Mouse (Mus musculus): Measurements from ENCODE around the gene Abca4. TPM values are rescaled to one million over a fixed set of nuclear protein-coding genes. Genes with fewer than 3 reads are reported as not detected.

Gene Abca4
- 0.83 and 0.96 TPM in 2 replicates for polyA plus RNA-seq (2012; rRNA removed)

DNA sequence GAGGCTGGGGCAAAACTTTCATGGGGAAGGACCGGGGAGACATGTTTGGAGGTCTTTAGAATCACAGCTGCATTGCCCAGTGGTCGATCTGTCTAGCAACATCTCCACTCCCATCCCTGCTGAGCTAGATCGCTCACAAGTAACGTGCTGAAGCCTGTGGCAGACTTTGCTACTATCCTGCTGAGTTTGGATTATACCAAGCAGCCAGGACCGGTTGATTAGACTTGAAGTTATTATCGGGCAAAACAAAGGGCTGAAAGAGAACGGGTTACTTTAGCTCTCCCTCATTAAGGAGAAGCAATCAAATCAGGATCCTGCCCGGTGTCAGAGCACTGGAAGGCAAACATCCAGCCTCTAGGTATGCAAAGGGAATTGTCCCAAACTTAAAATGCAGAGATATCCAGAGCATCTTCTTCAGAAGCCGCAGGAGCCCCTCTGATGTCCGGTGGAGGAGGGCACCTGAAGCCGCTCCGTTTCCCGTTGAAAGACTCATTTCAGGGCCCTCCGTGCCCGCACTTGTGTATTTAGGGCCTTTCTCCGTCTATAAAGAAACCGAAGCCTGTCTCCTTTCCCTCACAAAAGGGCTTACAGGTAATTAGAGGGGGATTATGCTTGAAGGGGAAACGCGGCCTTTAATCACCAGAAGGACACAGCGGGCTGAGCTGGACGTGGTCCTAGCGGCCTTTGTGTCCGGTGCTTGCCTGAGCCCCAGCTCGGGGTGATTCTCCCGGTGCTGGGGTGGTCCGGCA is at the start of gene Abca4:
TSS of gene Abca4 (plus strand) at position 645 of the 749 bp plus-strand sequence.
- DNase-seq (ENCODE audit: low spot score) = no peak

- no peak for DNase-seq (ENCODE audit: low spot score)
Measured at GRCm38 (mm10) chr3:121995125-121995524, 49.1 kb upstream of the Abca4 start.

DNA sequence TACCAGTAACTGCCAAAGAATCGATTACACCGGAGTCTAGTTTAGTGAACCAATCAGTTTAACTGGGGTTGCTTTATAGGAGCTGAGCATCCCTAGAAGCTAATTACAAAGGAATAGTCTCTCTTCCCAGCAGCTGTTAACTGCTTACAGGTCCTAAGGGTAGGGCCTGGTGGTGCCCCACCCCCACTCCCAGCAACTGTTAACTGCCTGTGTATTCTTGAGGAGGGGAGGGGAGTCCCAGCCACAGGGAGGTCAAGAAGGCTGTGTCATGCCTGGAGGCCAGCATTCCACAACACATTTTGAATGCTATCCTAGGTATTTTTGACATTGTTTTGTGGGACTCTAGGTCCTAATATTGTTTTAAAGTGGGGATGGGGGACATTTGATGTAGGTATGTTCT is 44.3 kb upstream of the Abca4 start:
- DNase-seq (ENCODE audit: low spot score) = no peak

DNA sequence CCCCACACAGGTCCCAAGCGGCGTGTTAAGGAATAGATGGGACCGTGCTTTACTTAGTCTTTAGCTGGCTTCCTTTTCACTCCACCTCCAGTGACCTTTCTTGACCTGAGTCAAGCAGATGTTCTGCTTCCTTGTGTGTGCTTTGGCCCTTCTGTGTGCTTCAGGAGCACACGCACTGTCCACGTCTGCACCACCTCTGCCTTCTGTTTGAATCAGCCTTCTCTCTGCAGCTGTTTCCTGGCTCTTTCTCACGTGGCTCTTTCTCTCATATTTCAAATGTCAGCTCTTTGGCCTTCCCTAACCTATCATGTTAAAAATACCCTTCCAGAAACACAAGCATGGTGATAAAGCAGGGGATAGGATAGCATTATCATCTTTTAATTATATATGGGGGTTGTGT is 42.7 kb upstream of the Abca4 start:
- no peak for DNase-seq (ENCODE audit: low spot score)

GRCm38 (mm10) chr3:122009818-122010217 is 34.4 kb upstream of the Abca4 start:
- no peak for DNase-seq (ENCODE audit: low spot score)

GRCm38 (mm10) chr3:122010292-122010691 is 34.0 kb upstream of the Abca4 start:
- DNase-seq (ENCODE audit: low spot score) = no peak

- DNase-seq (ENCODE audit: low spot score) = no peak
Measured at GRCm38 (mm10) chr3:122012464-122012863, 31.8 kb upstream of the Abca4 start.

- DNase-seq (ENCODE audit: low spot score) = no peak
Measured at GRCm38 (mm10) chr3:122018421-122018820, 25.8 kb upstream of the Abca4 start.

DNA sequence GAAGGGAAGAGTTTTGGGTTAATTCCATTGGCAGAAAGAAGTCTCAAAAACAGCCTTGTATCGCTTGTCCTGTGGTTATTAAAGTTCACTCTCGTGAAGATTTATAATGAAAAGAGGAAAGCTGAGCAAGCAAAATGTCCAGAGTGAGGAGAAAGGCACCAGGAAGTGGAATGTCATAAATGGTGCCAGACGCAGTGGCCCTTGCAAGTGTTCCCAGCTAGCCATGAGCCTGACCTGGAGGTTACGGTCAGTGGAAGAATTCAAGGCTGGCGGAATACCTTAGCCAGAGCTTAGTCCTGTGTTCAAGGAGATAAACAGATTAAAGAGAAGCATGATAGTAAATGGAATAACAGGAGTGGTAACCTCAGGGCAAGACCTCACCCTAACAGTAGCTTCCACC is 25.1 kb upstream of the Abca4 start:
- no peak for DNase-seq (ENCODE audit: low spot score)

GRCm38 (mm10) chr3:122021029-122021652 is 23.1 kb upstream of the Abca4 start:
- no peak for DNase-seq (ENCODE audit: low spot score)

- no peak for DNase-seq (ENCODE audit: low spot score)
Measured at GRCm38 (mm10) chr3:122022355-122022754, 21.9 kb upstream of the Abca4 start.

GRCm38 (mm10) chr3:122026676-122027075 is 17.6 kb upstream of the Abca4 start:
- DNase-seq (ENCODE audit: low spot score) = no peak

GRCm38 (mm10) chr3:122027776-122028175 is 16.5 kb upstream of the Abca4 start:
- no peak for DNase-seq (ENCODE audit: low spot score)

- DNase-seq (ENCODE audit: low spot score) = no peak
Measured at GRCm38 (mm10) chr3:122033248-122033837, 10.9 kb upstream of the Abca4 start.

DNA sequence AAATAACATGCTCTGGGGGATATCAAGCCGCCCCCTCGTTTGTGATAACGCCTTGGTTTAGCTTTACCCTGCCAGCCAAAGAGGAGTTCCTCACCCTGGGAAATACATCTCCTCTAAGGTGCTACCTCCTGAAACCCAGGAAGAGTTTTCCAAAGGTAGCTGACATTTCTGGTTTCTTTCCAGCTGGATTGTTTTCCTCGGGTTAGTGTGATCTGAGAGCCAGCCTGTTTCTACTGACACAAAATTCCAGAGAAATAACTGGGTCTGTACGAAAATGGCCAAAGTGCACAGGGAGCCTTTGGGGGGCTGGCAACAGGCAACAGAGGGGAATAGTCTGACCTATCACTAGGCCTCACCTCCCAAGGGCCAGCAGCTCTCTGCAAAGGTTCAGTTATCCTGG is 10.0 kb upstream of the Abca4 start:
- no peak for DNase-seq (ENCODE audit: low spot score)

GRCm38 (mm10) chr3:122035092-122035491 is 9.2 kb upstream of the Abca4 start:
- no peak for DNase-seq (ENCODE audit: low spot score)

DNA sequence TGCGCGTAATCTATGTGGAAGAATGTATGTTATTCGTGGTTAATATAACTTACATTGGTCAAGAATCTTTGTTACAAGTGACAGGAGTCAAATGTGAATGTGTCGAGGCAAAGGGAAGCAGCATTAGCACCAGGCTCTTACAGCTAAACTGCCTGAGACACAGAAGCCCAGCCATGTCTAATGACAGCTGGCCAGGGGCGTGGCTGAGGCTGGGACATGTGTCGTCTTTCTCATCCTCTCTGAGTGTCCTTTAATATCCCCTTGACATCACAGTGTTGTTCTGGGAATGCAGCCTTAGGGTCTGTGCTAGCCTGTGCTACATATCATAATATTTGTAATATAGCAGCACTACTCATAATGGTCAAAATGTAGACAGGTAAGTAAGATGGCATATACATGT is 3.7 kb upstream of the Abca4 start:
- DNase-seq (ENCODE audit: low spot score) = no peak

DNA sequence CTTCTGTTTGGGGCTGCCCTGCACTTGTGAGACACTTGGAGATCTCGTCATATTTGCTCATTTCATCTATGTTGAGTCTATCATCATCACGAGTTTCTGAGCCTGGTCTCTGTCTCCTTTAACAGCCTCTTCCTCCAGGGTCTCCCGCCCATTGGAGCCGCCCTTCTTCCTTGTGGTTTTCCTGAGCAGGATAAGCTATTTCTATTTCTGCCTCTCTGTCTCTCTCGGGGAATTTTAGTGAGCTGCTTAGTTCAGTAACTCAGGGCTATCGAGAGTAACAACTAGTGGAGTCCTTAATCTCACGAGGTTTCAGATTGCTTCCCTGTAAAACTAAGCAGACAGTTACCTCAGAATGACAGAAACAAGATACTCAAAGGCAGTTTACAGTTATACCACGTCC is 1.1 kb upstream of the Abca4 start:
- DNase-seq (ENCODE audit: low spot score) = no peak

DNA sequence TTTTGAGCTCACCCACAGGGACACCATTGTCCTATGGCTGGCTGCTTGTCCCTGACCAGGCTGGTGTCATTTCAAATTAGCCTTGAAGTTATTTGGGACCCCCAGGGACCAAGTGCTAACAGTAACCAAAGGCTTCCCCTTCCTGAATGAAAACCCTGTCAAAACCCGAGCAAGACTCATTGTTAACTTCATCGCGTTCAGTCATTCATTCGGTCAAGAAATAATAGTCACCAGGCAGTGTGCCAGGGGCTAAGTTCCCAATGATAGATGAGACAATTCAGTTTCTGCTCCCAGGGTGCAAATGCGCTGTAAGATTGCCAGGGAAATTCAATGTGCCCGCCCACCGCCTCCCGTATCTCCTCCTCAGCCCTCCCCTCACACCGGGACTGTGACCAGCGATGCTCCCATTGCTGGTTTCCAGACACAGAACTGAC is 2.0 kb downstream of the Abca4 start:
- DNase-seq (ENCODE audit: low spot score) = no peak

GRCm38 (mm10) chr3:122047402-122047801 is 3.2 kb downstream of the Abca4 start:
- DNase-seq (ENCODE audit: low spot score) = no peak

DNA sequence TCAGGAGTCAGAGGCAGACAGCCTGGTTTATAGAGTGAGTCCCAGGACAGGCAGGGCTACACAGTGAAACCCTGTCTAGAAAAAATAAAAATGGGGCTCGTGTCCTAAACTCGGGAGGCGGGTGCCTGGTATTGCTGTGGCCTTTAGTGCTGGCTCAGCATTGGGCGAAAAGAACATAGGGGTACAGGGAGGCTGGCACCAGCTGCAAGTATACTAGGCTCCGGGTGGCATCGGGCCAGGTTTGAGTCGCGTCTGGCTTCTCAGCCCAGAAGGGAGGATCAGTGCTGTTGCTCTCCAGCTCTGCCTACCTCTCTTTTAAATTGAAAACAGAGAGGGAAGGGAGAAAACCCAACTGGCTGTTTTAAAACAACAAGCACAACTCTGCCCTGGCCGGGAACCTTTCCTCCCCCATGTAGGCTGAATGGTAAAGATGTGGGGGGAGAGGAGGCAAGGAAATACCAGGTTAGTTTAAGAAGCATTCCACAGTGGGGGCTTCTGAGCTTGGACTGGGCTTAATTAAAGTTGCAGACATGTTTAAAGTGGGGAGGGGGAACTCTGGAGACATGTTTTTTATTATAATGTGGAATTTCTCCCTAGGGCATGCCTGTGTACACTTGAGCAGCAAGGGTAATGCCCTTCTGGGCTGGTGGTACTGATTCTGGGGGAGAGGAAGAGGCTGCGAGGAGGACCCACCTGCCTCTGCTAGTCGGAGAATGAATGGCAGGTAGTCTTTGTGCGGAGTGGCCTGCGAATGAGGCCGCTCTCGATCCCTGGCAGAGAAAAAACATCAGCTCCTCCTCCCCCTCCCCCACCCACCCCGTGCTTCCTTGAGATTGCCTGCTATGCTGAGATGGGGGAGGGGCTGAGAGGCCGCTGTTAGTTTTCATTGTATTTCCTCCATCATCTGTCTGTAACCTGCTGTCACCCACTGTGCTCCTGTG is 3.9 kb downstream of the Abca4 start:
- peak; percentile 50 for DNase-seq (ENCODE audit: low spot score)

DNA sequence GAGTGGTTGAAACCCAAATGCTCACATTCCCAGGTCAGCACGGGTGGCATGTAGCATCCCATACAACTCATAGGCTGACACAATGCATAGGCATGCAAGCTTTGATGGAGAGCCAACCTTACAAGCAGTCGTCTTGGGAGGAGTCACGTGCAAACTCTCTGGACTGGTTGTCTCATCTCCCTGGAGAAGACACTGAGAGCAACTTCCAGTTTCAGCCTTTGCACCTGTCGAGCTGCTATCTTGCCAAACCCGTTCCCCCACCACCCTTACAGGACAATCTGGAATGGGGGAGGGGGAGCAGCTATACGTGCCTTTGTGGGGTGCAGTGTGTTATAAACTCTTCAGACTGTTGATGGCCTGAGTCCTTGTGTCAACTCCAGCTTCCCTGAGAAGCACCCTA is 4.9 kb downstream of the Abca4 start:
- no peak for DNase-seq (ENCODE audit: low spot score)

All from urinary bladder, adult 2 months (tissue).